Mouse (Mus musculus): ENCODE results near the gene Hist1h3a.

DNA sequence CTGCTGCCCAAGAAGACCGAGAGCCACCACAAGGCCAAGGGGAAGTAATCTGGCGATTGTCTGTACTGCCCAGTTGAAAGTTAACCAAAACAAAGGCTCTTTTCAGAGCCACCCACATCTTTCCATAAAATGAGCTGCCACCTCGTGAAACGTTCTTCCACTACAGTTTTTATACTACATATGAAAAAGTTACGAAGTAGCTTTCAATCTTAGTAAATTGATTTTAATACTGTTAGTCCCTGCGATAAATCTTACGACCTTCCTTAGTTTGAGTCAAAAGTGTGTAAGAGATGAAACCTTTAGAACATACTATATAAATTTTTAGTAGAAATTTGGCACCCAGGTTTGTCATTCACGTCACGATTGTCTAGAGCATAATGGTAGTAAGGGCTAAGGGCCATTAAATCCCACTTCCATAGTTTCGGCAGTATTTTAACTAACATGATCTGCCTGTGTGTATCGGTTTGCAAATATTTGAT lies 10.7 kb downstream of the Hist1h3a start:
- TF ChIP-seq POLR2A (IDR thresholded peaks at IDR 0.05; ENCODE audit: extremely low read depth, insufficient read depth, low read length) (no peak), CTCF (IDR thresholded peaks at IDR 0.05; ENCODE audit: extremely low read depth, insufficient read depth, low read length) (no peak)

Data from cortical plate, adult 2 months (tissue).